Mouse (Mus musculus) gonadal fat pad, adult 2 months (tissue): ENCODE measurements around the gene Ugt1a8. TPM values are rescaled to one million over a fixed set of nuclear protein-coding genes. Genes with fewer than 3 reads are reported as not detected.
A peak's percentile ranks its signal among the peaks of the same experiment; 100 is the strongest.
"Not testable (repeated sequence)": the region's sequence is repeated elsewhere in the genome, so short reads cannot be mapped to it uniquely, and the experiment has no call there.

Source experiments
- DNase-seq: peaks from one replicate; pipeline ENCODE4 v3.0.0-alpha.2; 2012; ENCODE audit warnings: low read depth
- polyA plus RNA-seq: library from polyadenylated mRNA; depleted of rRNA; stranded (reverse); fragments of >200 nt; gene quantifications from 2 replicates; pipeline ENCODE4 v1.2.3, GENCODE M21; 2012; rRNA removed

Gene Ugt1a8
- 0.06 and 0.19 TPM in 2 replicates for polyA plus RNA-seq

DNA sequence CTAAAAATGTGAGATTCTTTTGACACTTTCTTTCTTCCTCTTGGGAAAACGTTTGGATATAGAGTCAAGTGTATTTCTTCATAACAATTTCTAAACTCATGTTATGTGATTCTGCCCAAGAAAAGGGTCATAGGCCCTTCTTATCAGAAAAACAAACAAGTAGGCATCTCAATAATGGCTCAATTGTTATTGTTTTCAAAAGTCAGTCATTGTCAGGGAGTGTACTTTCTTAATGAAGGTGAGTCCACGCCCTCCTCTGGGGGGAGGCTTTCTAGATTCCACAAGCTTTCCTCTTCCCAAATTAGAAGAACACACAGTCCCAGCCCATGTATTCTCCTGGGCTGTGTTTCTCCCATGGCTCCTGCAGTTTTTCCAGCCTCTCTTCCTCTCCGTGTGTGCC, at the start of gene Ugt1a8:
Ugt1a8 (plus strand) TSS at position 301 of the 400 bp plus-strand sequence.
- no peak for DNase-seq

DNA sequence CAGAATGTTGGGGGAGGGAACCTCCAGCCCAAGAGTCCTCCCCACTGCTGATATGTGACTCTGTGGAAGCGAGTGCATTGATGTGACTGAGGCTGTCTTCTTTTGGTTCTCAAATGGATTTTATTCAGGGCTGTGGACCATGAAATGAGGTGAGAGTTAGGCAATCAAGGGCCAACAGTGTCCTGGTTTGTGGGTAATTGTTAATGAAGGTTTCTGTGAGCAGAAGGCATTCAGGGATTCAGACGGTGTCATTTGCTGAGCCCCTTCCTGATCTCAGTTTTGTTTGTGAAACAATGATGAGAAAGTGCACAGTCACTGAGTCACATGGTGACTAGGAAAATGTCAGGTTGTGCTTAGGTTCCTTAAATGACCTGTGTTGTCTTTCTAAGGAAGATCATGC, 44.6 kb upstream of the Ugt1a8 start:
- DNase-seq, result not testable (repeated sequence)

DNA sequence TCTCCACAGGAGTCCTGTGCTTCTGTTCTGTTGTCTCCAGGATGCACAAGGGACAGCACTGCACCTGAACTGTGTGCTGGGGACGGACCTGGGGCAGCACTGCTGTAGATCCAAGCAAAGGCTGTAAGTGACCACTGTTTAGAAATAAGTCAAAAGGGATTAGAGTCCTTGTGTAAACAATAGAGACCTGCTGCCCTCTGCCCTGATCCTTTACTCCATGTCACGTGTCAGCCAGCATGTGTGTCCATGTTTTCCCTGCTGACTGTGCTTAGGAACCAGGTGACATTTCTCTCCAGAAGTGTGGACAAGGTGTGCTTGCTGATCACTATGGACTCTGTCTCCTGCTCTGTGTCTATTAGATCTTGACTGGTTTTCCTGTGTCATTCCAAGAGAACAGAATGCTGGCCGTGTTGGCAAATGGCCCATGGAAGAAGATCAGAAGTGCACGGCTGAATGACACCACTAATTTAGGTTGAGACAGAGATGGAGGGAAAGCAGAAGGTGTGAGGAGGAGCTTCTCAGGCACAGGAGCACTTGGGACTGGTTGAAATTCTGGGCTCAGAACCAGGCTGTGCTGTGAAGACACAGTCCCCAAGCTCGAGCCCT, 42.7 kb upstream of the Ugt1a8 start:
- not testable (repeated sequence) for DNase-seq

DNA sequence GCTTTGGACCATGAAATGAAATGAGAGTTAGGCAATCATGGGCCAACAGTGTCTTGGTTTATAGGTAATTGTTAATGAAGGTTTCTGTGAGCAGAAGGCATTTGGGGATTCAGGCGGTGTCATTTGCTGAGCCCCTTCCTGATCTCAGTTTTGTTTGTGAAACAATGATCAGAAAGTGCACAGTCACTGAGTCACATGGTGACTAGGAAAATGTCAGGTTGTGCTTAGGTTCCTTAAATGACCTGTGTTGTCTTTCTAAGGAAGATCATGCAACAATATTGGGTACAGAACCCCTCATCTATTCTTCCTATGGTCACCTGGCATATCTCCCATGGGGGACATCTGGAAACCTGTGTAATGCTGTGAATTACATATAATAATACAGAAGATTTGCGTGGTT, 40.2 kb upstream of the Ugt1a8 start:
- DNase-seq, result not testable (repeated sequence)

DNA sequence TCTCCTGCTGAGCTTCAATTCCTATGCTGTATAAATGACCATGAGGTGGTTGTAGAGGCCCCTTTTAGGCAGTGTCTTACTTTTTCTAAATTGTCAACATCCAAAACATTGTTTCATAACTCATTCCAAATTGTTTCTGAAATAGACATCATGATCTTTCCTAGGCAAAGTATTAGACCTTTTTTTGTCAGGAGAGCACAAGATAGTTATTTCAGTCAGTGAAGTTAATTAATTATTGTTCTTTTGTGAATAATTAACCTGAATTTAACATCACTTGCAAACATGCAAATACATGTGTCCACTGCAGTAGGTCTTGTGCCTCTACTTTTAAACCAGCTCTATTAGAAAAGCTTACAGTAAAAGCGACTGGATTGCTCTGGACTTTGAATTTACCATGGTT, 32.5 kb upstream of the Ugt1a8 start, which contains the start of gene Ugt1a10:
Ugt1a10 (plus strand) TSS at position 301 of the 400 bp plus-strand sequence.
- no peak for DNase-seq

DNA sequence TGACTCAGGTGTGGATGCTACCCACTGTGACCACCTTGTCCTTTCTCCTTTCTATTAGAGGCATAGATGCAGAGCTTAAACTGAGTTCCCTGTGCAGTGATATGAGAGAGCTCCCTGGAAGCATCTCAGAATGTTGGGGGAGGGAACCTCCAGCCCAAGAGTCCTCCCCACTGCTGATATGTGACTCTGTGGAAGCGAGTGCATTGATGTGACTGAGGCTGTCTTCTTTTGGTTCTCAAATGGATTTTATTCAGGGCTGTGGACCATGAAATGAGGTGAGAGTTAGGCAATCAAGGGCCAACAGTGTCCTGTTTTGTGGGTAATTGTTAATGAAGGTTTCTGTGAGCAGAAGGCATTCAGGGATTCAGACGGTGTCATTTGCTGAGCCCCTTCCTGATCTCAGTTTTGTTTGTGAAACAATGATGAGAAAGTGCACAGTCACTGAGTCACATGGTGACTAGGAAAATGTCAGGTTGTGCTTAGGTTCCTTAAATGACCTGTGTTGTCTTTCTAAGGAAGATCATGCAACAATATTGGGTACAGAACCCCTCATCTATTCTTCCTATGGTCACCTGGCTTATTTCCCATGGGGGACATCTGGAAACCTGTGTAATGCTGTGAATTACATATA, 21.0 kb upstream of the Ugt1a8 start:
- not testable (repeated sequence) for DNase-seq

DNA sequence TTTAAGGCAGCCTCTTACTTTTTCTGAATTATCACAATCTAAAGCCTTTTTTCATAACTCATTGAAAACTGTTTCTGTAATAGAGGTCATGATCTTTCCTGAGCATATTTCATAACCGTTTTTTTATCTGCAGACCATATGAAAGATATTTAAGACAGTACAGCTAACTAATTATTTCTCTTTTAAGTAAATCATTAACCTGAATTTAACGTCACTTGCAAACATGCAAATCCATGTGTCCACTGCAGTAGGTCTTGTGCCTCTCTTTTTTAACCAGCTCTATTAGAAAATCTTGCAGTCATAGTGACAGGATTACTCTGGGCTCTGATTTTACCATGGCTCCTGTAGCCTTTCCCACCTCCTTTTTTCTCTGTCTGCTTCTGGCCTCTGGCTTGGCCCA, 17.1 kb upstream of the Ugt1a8 start, which contains the start of gene Ugt1a9:
Ugt1a9 (plus strand) TSS at position 306 of the 400 bp plus-strand sequence.
- no peak for DNase-seq

DNA sequence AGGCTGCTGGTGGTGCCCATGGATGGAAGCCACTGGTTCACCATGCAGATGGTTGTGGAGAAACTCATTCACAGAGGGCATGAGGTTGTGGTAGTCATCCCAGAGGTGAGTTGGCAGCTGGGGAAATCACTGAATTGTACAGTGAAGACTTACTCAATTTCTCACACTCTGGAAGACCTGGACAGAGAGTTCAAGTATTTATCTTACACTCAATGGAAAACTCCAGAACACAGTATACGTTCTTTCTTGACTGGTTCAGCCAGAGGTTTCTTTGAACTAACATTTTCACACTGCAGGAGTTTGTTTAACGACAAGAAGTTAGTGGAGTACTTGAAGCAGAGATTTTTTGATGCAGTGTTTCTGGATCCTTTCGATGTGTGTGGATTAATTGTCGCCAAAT, 16.7 kb upstream of the Ugt1a8 start:
- DNase-seq, result no peak

DNA sequence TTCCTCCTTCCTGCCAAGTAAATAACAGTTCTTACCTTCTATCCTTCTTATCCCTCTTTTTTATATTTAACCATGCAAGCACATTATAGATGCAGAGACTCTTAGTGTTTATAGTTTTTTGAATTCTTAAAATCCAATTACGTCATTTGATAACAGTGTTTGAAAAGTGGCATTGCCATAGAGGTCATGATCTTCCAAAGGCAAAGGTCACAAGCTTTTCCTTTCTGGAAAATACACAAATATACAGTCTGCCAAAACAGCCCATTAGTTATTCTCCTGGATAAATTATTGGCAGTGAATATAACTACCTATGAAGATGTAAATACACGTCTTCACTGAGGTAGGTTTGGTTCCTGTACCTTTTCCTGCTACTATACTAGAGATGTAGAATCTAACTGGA, 13.1 kb upstream of the Ugt1a8 start:
- DNase-seq, result no peak

DNA sequence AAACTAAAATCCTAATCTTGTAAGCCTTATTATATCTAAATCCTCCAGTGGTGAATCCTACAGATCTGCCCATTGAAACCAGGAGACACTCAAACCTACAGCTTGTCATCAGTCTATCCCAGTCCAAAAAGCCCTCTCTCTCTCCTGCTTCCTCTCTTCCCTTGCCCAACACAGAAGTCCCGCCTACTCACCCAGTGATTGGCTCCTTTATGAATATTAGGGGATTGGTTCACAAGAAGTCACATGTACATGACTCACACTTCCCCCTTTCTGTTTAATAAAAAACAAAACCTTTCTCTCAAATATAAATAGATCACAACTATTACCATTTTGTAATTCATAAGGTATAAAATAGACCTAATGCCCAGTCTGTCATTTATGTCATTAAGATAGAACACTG, 10.5 kb upstream of the Ugt1a8 start:
- no peak for DNase-seq

DNA sequence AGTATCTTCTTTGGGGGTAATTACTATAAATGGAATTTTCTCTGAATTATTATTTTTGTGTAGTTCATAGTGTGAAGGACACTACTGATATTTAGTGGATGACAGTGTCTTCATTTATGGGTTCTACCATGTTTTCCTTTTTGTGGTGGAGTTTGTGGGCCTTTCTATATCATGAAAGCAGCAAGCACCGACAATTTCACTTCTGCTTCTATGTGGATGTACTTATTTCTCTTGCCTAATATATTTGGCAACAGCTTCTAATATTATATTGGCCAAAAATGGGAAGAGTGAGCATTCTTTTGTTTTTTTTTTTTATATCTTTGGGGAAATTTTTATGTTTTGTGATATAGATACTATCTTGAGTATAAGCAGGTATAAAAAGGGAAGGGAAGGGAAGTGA, 5.9 kb upstream of the Ugt1a8 start:
- DNase-seq, result no peak

DNA sequence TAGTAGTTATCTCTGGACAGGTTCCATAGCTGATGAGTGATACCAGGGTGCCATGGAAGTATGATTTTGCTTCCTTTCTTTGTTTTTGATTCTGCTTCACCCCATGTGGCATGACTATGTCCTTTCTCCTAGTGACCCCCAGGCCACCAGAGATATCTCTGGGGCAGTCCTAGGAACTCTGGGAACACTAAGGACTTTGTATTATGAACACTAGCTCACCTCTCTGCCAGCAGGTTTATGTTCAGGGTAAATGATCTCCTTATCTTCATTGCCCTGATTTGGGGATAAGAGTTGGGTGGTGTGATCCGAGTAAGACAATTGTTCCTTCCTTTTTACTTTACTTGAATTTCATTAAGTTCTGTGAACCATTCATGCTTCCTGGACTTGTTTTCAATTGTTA, 1.5 kb upstream of the Ugt1a8 start:
- DNase-seq, result no peak

DNA sequence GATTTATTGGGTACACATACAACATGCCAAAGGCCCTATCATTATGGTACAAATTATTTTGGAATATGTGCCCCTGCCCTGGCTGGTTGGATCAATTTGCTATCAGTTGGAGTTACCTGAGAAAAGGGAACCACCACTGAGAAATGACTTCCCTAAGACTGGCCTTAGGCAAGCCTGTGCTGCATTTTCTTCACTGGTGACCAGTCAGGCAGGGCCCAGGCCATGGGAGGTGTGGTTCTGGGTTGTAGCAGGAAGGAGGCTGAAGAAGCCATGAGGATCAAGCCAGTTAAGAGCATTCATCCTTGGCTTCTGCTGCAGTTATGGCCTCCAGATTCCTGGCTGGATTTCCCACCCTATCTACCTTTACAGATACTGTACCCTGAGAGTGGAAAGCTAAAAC, 4.7 kb downstream of the Ugt1a8 start:
- no peak for DNase-seq

DNA sequence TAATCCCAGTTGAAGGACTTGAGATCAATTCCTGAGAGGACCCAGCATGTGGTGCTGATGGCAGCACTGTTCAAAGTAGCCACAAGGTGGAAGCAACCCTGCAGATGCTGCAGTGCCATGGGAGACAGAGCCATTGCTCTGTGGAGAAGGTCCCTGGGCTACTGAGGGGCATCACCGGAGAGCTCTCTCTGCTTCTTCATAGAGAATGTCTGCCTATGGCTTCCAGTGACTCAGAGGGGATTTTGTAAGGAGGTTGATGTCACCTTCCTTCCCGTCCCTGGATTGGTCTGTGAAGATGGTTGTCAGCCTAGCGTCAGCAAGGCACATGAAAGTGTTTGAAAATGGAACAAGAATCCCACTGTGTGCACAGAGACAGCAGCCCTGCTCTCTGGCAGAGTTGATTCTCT, 6.7 kb downstream of the Ugt1a8 start:
- not testable (repeated sequence) for DNase-seq

DNA sequence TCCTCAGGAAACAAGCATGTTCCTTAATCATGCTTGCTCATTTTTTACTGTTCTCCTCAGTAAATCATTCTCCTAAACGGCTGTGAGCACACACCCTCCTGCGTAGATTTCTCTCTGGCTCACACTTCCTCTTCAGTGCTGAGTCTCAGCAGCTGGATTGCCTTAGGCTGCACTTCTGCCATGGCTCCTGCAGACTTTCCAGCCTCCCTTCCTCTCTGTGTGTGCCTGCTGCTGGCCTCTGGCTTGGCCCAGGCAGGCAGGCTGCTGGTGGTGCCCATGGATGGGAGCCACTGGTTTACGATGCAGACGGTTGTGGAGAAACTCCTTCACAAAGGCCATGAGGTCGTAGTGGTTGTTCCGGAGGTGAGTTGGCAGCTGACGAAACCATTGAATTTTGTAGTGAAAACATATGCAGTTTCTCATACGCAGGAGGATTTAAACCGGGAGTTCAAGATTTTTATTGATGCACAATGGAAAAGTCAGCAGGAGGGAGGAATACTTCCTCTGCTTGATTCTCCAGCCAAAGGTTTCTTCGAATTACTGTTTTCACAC, 7.4 kb downstream of the Ugt1a8 start, which contains the start of gene Ugt1a7c:
Ugt1a7c (plus strand) TSS at position 122 of the 552 bp plus-strand sequence.
- no peak for DNase-seq

DNA sequence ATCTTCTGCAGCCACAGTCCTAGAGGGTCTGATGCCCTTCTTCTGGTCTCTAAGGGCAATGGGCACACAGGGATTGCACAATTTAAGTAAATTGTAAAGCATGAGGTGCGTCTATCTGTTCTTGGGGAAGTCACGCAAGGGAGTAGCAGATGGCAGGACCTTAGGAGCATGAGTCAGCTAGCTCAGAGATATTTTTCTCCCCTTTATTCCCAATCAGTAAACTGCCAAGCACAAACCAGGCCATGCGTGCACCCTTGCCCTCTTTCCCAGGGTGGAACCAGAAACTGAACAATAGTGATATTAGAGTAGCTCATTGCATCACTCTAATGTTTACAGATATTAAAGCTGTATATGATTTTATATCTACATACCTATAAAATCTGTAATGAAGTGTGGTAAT, 10.9 kb downstream of the Ugt1a8 start:
- not testable (repeated sequence) for DNase-seq

DNA sequence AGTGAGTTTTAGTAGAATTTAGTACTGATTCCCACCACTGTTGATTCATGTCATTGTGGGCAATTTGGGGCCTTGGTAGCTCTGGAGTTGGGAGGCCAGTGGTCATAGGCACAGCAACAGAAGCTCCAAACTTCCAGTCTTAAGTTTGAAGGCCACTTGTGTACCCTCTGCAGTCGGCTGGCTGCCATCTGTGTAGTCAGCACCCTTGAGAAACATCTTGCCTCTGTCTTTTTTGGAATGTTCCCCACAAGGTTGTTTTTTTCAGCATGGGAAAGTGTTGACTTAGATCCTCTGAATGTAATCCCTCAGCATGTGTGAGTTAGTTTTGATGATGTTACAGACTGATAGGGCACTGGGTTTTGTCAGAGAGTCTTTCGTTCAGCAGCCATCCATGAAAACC, 12.1 kb downstream of the Ugt1a8 start:
- not testable (repeated sequence) for DNase-seq

DNA sequence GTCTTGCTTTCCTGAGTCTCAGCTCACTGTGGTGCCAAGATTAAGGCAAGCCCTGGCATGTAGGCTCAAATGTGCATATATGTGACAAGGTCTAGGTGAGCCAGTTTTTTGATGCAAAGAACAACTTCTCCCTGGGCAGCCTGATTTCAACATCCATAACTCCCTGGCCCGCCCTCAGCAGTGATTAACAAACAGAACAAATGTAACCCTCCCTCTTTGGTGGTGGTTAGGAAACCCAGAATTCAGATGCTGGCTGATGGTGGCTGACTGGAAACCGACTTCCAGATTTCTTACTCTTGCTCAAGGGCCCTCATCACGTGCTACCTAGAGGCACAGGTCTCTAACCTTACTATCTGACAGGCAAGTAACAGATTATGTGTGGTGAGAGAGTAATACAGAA, 15.4 kb downstream of the Ugt1a8 start, which contains the start of gene Ugt1a6b:
Ugt1a6b (plus strand) TSS at position 234 of the 400 bp plus-strand sequence.
- DNase-seq, result peak; percentile 79

DNA sequence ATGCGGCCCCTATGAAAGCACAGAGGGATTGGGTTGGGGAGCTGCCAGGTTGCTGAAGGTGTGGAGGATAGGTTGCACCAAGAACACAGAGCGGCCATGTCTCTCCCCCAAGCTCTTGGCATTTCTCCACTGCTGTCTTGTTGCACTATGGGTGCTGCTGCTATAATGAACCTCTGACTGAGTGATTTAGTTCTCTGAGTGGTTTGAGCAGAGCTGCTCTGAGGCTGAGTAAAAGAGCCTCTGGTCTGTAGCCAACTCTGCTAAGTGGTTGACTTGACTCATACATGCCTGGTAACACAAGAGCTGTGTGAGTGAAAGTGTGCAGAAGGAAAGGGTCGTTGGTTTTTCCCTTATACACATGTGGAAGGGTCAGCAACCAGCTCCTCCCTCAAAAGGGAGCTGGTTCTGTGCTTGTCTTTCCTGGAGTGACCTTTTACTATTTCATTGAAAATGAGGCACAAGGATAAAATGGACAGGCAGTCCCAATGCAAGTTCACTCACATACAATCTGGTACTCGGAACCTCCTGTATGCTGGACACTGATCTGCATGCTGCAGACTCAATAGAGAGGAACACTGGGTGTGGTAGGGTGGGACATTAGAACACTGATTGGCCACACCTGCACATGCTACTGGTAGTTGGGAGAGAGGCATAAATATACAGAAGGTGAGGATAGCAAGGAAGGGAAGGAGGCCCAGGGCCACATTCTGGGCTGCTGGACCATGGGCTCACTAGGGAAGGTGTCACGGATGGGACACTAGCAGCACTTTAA, 16.3 kb downstream of the Ugt1a8 start:
- DNase-seq, result not testable (repeated sequence)

DNA sequence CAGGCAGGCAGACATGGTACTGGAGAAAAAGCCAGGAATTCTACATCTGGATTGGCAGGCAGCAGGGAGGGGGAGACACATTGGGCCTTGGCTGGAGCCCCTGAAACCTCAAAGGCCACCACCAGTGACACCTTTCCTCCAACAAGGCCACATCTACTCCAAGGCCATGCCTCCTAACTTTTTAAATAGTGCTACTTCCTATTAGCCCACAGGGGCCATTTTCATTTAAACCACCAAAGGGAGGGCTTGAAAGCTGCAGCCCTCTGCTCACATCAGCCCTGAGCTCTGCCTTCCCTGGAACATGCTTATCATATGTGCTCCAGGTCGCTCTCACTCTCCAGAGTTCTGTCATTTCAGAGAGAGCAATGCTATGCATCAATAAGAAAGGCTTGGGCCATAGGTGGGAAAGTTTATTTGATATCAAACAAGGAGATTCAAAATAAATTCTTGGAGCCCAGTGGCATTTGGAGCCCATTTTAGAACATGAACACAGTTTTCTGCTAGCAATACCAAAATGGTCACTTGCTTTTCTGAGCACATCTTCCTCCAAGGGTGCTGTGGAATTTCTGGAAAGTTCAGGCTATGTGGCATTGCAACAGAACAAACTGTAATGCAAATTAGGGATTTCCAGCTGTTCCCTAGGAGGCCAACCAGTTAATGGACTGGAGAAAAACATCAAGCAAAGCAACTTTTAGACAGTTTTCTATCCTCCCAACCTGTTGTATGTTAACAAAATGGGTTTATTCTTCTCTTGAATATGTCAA, 17.2 kb downstream of the Ugt1a8 start:
- no peak for DNase-seq

DNA sequence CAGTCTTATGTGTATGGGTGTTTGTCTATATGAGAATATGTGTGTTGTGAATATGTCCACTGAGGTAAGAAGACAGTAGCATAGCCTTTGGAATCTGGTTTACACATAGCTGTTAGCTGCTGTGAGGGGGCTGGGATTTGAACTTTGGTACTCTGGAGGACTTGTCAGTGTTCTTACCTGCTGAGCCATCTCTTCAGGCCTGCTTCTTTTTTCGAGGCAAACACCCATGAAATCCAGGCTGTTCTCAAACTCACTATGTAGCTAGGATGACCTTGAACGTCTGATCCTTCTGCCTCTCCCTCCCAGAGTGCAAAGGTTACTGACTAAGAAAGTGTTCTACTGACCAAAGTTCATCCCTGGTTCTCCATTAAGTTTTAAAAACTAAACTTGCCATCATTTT, 18.0 kb downstream of the Ugt1a8 start:
- no peak for DNase-seq
